Mouse (Mus musculus) heart, adult 18-20 months (tissue): ENCODE measurements around the gene Pde8a. TPM values are rescaled to one million over a fixed set of nuclear protein-coding genes. Genes with fewer than 3 reads are reported as not detected.

Source experiments
- DNase-seq, 2 experiments: peaks; one replicate each; pipeline ENCODE4 v3.0.0; 2021 to 2022; ENCODE audit warnings: mixed read lengths in 1 of 2
- total RNA-seq, 2 experiments: library from RNA; stranded (reverse); gene quantifications; 2 replicates each; pipeline ENCODE4 v1.2.3; 2021

The Pde8a gene
- total RNA-seq, 2 experiments from 2014 or later = 13.8 to 16.1 TPM

DNA sequence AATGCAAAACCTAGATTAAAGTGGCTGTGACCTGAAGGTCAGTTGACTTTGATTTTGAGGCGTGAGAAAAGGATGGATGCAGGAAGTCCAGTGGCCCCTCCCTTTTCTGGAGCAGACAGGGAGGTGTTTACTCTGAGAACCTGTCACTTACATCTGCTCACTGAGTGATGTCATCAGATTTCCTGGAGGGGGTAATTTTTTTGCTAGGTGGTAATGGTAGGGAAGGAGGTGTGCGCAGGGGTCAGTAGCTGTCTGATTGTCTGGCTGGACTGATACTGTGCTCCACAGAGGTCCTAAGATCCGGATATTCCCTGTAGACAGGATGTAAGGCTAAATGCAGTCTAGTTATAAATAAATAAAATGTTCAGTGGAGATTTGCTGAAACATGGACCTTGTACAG is 59.5 kb downstream of the Pde8a start:
- DNase-seq = no peak

DNA sequence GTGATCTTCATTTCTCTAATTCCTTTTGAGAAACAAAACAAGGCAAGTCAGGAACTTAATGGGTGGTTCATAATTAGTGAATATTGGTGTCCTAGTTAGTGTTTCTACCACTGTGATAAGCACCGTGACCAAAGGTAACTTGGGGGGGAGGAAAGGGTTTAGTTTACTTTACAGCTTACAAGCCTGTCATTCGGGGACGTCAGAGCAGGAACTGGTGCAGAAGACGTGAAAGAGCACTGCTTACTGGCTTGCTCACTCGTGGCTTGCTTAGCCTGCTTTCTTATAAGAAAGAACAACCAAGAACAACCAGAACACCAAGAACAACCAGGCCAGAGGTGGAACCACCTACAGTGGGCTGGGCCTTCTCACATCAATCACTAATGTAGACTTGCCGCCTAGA is 65.6 kb downstream of the Pde8a start:
- DNase-seq = no peak

DNA sequence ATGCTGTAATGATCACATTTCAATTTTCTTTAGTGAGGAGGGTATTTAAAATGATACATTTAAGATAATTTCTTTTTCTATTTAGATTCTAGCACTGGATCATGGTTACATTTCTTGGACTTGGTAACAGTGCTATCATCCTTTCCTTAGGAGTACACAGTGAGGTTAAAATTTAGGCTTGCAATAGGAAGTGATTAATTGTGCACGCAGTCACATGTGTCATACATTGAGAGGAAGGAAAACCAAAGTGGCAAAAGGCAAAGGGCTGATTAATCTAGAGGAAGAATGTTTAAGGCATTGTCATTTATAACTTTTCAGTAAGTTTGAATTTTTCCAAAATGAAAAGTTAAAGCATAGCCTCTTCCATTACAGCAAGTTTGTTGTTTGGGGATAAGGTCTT is 67.8 kb downstream of the Pde8a start:
- DNase-seq = no peak

DNA sequence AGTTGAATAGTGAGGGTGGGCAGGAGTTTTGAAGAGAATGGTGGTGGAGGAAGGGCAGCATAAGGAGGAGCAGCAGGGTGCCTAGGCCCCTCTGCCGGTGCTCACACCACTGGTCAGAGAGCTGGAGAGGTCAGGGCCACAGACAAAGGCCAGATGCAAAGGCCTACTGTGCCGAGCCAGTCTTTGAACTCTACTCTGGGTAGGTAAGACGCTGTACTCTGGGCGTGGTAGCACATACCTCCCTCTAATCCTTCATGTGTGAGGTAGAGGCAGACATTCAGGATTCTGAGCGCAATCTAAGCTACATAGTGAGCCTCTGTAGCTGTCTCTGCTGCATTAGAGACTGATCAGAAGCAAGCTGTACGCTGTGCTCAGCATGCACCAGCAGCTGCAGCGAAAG is 73.1 kb downstream of the Pde8a start:
- DNase-seq = no peak

DNA sequence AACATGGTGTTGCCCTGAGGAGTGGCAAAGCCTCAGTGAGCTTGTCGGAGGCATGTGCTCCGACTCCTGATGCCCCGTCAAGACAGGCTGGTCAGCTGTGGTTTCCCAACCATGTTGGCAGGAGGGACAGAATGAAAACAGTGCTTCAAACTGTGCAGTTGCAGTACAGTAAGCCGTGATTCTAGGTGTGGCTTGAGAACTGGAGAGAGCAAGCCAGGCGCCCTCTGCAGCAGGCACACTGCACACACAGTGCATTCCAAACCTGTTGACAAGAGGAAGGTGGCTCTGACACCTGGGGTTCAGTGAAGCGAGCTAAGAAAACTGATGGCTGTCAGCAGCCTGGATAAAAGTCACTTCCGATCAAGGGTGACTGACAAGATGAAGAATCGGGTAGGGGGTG is 73.5 kb downstream of the Pde8a start:
- DNase-seq = no peak

DNA sequence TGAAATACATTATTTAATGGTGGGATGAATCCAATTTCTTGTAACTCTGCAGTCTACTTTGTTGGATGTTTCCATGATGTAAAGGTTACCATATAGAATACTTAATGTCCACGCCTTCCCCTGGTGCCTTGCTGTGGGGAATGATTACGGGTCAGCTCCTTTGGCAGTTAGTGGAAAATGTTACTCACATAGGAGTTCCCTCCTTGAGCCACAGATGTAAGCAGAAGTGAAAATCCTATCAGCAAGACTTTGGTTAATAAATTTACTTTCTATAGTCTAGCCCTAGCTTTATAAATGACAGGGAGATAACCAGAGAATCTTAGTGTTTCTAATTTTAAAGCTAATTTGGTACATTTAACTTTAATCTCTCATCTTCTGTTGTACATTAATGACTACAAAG is 81.8 kb downstream of the Pde8a start:
- DNase-seq = no peak

DNA sequence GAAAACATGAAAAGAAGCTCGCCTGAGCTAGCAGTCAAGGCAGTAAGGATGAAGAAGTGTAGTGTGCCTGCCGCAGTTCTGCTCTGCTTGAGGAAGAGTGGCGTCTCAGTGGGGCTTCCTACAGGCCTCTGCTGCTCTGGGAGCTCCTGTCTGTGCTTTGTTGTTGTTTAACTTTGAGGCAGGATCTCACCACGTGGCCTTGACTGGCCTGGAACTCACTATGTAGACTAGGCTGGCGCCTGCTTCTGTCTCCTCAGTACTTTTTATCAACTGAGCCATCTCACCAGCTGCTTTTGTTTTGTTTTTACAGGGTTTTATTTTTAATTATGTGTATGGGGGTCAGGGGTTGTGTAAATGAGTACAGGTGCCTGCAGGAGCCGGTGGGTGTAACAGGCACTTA is 84.8 kb downstream of the Pde8a start:
- DNase-seq = no peak

DNA sequence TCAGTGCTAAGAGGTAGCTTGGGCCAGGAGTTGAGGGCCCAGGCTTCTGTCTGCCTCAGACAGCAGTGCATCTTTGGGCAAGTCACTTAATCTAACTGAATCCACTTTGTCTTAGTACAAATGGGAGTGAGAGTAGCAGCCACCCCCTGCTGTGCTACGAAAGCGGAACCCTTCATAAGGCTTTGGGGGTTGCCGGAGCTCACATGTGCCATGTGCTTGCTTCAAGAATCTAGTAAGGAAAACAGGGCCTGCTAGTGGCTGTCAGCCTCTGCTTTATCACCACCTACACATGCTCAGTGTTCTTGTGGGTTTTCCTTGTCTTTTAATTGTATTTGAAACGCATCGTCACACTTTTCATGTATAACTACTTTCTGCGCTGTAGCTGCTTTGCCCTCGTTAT is 87.9 kb downstream of the Pde8a start:
- DNase-seq = no peak

DNA sequence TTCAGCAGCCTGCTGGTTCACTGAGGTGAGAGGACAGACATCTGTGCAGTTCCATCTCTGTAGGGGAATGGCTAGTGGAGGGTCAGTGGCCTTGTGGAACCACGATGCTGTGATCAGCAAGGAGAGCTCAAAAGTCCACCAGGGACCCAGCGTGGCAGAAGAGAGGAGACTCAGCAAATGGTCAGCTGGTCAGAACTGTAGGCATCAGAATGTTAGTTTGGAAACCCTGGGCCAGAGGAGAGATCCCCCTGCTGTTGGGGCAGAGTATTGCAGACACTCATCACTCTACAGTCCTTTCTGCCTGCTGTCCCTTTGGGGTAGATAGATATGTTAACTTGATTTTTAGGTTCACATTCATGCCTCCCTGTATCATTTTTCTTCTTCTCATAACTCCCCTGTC is 90.3 kb downstream of the Pde8a start:
- DNase-seq = peak in 1 of 2 experiments; percentile 41

DNA sequence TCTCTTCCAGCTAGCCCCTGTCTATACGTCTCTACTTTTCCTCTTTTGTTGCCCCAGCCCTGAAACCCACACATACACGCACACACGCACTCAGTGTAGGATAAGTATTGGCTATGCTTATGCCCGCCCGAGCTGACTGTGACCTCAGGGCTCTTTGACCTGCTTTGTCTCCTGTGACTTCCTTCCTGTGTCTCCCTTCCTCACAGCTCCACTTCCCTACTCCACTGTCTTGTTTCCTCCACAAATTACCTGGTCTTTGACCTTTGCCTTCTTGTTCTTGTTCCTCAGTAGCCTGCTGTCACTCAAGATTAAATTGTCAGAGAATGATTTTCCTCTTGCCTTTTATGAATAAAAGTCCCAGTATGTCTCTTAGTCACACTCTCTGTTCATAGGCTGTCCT is 90.7 kb downstream of the Pde8a start:
- no peak for DNase-seq

DNA sequence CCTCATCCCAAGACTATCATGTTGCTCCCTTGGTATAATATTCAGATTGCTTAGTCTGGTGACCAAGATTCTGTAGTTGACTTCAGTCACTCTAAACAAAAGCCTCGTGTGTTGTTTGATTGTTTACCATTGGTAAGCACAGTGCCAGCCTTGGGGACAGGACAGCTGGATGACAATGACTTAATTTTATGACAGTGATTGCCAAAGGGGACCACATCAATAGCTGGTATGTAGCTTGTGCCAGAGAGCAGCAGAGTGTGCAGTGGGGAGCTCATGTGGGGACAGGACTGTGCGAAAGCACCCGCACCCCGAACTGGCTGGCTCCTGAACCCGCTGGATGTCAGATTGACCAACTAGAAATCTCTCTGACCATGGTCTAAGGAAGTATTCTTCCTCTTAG is 91.3 kb downstream of the Pde8a start:
- DNase-seq = no peak

DNA sequence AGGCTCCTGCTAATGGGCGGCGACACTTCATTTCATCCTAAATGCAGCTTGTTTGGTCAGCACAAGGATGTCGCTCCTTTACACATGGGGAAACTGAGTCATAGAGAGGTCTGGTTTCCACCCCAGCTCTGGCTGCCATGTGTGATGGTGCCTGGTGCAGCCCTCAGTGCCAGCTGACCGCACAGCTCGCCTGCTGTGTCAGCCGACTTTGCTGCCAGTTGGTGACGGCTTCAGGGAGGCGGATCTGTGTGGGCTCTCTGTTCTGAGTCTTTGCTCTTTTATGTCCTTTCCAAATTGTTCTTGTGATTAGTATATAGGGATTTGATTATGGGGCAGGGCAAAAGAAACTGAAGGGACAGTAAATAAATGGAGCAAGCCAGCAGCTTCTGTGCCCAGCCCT is 94.3 kb downstream of the Pde8a start:
- DNase-seq = no peak

DNA sequence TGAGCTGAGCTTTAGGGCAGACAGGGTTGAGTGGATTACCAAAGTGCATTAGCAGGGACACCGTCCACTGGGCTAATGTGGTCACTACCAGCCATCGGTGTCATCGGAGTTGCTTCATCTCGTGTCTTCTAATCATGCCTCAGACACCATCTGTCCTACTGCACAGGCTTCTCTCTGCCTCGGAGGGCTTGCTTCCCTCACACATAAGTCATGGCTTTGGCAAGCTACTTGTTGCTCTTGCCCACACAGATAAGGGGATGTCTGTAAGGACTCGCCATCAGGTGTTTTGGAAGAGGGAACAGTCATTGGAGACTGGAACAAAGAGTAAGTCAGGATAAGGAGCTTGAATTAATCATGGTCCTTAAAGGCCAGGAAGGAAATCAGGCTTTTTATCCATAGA is 95.9 kb downstream of the Pde8a start:
- no peak for DNase-seq

DNA sequence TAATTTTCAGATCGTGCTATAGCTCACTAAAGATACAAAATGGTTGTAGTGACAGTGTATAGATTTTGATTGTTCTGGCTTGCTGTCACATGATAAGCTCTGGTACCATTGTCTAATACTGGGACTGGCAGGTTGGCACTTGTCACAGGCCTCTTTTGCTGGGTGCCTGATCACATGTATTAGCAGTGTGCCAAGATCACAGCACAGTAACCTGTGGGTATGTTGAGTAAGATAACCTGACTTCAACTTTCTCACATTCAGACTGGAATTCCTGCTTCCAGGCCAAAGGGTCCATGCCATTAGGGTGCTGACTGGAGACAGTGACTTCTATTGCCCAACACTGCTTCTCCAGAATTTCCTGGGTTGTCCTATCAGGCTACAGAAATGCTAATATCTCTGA is 97.7 kb downstream of the Pde8a start:
- DNase-seq = peak in 1 of 2 experiments; percentile 21

DNA sequence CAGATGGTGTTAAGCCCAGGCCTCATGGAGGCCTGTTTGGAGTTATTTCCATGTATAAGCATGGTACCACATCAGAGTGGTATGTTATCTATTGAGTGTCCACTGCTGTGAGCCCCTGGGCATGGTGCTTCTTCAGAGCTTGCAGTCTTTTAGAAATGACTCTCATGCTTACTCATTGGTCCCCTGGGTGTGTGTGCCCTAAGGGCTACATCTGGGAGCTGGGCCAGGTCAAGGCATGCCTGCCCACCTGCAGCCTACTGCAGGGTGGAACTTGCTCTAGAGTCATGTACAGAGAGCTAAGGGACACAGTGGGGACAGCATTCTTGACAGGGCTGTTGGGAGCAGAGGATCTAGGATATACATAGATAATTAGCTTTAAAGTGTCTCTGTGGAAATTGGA is 98.2 kb downstream of the Pde8a start:
- DNase-seq = no peak

DNA sequence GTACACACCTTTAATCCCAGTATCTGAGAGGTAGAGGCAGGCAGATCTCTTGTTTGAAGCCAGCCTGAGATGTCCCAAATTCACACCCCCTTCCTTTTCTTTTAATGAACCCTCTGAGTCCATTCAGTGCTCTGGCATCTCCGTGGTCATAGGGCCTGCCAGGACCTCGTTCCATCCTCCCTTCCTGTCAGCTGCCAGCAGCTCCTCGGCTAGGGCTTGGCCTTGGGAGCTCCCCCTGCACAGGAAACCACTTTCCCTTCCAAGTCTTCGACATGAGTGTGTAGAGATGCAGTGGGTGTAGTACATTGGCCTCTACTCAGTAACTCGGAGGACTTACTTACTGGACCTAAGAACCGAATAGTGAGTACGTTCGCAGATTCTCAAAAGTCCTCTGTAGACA is 102.2 kb downstream of the Pde8a start:
- DNase-seq = peak in 1 of 2 experiments; percentile 45

DNA sequence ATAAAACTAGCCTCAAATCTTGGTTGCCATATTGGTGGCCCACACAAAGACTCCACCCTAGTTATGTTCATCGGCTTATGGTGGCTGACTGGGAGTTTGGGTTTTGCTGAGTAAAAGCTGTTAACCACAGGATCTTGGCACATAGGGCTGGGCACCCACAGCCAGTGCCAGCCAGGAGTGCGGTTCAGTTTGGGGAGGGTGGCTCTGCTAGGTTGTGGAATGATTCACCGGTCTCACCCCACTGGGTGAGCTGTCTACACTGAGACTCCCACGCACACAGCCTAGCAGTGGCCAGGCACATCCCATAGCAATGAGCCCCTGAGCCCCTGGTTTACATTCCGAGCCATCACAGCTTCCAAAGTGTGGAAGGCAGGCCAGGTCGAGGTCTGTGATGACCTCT is 106.4 kb downstream of the Pde8a start:
- DNase-seq = no peak

DNA sequence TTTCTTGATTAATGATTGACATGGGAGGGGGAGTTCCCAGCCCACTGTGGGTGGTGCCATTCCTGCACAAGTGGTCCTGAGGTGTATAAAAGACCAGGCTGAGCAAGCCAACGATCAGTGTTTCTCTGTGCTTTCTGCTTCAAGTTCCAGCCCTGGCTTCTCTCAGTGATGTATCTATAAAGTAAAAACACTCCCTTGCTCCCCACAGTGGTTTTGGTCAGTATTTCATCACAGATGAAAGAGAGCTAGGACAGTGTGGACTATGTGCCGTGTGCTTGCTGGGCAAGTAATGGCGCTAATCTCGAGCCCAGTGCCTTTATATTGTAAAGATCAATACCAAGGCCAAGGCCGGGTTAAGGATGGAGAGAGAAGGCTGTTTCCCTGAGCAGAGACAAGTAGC is 108.4 kb downstream of the Pde8a start:
- no peak for DNase-seq

DNA sequence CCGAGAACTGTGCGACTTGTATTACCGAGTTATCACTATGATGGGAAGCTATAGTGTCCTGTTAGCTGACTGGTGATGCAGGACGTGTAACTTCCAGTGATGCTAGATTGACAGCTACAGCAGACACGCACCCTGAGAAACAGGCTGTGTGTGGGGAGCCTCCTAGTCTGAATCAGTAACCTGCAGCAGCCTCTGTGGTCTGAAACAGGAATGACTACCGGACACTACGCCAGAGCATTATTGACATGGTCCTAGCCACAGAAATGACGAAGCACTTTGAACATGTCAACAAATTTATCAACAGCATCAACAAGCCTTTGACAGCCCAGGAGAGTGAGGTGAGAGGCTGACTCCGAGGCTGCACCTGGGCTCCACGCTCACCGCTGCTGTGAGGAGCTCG is 112.6 kb downstream of the Pde8a start:
- DNase-seq = no peak

DNA sequence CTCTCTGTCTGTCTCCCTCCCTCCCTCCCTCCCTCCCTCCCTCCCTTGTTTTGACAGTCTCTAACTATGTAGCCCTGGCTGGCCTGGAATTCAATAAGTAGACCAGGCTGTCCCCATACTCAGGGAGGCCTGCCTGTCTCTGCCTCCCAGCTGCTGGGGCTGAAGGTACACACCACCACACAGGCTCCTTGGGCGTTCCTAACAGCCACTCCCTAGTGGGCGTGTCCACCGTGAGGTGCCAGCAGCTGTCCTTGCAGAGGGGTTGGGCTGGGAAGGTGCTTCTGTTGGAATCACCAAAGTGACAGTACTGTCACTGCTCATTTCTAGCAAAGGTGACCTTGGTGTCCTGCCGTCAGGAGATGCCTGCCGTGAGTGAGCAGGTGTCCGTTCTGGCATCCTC is 113.5 kb downstream of the Pde8a start:
- DNase-seq = no peak

DNA sequence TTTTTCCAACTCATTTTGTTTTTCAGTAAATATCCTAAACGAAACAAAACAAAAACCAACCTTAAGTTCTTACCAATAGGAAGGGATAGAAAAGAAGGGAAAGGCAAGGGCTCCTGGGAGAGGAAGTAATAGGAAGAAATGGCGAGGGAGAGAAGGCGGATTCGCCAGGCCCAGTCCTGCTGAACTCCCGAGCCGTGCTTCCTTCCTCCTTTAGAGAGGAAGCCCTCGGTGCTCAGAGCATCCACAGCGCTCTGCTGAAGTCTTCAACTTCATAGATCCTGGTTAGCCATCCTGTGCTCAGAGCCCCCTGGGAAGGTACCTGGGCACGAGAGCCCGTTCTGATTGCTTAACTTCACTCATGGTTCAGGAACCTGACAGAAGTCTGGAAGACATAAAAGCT is 114.3 kb downstream of the Pde8a start:
- no peak for DNase-seq

DNA sequence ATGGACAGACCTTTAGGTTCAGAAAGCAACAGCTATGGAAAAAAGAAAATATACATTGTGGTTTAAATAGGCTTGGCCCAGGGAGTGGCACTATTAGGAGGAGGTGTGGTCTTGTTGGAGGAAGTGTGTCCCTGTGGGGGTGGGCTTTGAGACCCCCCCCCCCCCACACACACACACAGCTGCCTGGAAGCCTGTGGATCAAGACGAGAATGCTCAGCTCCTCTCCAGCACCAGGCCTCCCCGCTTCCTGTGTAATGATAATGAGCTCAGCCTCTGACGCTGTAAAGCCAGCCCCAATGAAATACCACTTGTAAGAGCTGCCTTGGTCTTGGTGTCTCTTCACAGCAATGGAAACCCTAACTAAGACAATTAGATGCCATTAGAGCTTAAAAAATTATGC is 117.4 kb downstream of the Pde8a start:
- DNase-seq = no peak

DNA sequence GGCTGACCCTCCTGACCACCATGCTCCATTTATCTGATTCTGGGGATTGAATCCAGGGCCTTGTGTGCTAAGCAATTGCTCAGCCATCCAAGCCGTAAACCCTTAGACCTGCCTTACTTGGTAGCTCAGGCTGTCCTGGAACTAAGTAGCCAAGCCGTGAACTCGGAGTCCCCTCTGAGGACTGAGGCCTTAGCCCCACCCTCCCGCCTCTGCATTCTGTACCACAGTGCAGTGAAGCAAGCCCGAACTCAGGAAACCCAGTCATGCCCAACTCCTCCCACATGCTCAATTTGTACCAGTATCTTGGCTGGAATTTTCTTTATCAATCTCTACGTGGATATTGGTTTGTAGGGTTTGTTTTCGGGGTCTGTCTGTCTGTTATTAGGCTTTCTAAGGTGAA is 118.5 kb downstream of the Pde8a start:
- no peak for DNase-seq

DNA sequence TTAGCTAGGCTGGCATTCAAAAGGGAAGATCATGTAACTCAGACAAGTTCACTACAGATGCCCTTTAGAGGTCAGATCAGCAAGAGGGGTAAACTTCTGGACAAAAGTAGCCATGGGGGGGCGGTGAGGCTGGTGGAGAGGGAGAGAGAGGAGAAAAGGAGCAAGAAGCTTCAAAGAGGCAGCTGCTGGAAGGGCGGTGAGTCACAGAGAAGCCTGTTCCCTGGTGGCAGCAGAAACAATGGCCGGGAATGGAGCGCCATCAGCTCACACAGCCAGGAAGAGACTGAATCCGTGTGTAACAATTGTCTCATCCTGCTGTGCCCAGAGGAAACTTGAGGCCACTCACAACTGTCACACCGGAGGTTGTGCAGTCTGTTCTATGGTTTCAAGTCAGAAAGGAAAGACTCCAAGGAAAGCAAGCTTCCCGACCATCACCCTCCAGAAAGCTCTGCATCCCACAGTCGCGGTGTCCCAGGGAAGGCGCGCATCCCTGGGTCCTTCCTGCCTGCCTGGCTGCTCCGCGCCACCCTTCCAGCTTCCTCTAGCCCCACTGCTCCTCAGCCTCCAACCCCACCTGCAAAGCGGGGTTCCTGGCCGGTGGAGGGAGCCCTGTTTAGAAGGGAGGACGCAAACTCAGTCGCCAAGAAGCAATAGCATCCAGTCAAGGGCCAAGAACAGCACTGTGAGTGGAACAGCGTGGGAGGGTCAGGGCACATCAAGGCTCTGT is 122.5 kb downstream of the Pde8a start:
- DNase-seq = peak; percentile 26 to 45

DNA sequence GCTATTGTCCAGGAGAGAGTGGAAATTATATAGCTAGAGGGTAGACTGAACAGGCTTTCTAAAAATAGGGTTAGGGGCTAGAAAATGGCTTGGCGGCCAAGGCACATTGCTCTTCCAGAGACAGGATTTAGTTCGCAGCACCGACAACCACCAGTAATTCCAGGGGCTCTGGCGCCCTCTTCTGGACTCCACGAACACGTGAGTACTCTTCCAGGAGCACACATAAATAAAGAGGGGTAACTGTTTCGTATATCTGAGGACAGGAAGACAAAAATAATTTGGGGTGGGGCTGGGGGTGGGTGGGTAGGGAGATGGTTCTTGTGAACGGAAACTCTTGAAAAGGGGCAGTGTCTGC is 123.0 kb downstream of the Pde8a start:
- DNase-seq = peak; percentile 48 to 73
